Mouse (Mus musculus) cerebellum, adult 9-11 months (tissue): ENCODE measurements around the gene Fam89a.
A peak's percentile ranks its signal among the peaks of the same experiment; 100 is the strongest.

Experiments
- DNase-seq: peaks from one replicate; pipeline ENCODE4 v3.0.0; 2022

The Fam89a gene

DNA sequence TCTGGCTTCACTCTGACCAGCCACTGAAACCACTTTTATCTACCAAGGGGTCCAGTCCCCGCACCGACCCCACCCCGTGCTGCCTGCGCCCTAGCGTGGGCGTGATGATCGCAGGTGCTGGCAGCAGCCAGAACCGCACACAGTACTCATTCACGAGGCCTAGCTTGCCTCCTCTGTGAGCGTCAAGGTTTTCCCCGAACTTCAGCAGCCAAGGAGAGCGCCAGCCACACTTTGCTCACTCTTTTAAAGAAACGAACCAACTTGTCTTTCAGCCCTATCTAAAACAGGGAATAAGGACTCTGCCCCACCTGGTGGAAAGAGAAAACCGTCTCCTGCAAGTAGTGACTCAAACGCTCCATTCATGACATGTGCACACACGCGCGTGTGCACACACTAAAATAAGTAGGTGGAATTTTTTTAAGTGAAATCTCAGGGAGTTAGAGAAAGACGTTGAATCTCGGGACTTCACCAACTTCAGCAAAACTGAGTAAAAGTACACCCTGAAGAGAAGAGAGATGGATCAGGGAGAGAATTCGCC is 762 bp upstream of the Fam89a start:
- DNase-seq: no peak

DNA sequence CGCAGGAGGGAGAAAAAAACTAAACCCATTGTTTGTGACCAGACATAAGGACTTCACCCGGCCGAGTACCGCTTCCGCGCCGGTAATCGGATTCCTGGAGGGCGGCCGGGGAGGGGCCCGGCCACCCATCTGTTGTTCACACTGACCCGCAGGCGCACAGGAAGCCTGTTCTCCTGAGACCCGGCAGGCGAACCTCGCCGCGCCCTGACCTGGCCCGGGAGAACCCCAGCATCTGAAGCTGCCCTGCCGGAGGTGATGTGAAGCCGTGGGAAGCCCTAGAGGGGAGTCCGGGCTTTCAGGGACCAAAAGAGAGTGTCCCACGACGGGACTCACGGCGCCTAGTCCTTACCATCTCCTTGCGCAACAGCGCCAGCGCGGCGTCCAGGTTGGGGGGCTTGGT is 441 bp downstream of the Fam89a start:
- no peak for DNase-seq

DNA sequence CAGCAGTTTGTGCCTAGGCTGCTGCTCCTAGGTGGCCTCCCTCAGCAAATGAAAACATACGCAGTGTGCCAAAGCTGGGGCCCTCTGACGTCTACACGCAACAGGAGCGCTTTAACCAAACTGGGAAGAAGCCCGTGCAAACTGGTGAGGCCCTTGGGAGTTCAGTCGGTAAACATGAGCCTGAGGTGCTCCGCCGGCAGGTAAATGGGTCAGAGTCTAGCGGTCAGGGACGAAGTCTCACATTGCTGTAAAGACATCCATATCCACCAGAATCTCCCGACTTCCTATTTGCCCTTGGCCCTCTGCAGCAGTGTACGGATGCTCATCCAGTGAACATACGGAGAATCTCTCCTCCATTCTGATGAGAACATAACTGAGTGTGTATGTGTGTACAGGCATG is 5.0 kb downstream of the Fam89a start:
- no peak for DNase-seq

DNA sequence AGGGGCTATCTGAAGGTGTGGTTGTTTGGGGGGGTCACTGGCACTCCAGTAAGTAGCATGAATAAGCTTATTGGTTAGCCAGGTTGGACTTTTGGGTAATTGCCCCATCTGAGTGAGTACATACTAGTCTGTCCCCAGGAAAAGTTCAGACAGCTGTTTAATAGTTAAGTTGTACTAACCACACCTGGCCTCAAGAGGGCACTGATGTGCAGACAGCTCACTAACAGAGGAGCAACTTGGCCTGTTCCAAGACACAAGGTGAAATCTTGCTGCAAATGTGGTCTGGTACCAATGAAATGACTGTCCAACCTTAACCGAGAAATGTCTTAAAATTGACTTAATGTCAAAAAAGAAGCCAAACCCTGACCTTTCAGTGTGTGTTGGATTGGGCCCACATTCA is 12.4 kb downstream of the Fam89a start:
- peak; percentile 32 for DNase-seq

DNA sequence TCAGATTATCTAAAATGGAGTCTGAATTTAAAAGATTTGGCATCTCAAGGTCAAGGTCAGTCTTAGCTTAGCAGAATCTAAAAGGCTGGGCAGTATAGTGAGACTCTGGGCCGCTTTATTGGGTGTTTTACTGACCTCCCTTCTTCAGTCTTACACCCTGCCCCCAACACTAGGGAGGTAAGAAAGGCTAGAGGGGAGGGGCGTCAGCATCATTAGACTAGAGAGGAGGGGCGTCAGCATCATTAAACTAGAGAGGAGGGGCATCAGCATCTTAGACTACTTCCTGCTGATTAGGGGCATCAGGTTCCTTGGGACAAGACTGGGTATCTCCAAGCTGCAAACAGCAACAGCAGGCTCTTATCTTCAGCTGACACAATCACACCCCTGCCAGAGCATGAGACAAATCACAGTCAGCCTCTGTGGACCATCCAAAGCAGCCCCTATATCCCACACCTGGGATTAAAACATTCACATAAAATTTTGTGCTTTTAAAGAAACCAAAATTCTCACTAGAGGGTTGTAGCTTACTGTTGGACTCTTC is 16.2 kb downstream of the Fam89a start:
- DNase-seq: no peak

DNA sequence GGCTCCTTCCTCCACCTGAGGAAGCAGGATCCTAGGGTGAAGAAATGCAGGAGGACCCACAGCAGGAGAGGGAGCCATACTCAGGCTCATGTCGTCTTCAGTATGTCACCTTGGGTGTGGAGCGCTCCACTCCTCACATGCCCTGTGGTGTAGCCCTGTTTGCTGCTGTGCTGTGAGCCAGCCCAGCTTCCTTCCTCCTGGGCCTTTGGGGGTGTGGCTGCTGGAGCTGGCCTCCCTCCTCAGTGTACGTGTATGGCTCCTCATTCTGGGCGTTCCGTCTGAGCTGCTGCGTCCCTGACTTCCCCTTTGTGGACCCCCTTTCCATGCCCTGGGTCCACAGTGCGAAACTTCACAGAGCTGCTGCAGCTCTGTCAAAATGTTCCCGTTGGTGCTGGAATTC is 18.8 kb downstream of the Fam89a start:
- no peak for DNase-seq

DNA sequence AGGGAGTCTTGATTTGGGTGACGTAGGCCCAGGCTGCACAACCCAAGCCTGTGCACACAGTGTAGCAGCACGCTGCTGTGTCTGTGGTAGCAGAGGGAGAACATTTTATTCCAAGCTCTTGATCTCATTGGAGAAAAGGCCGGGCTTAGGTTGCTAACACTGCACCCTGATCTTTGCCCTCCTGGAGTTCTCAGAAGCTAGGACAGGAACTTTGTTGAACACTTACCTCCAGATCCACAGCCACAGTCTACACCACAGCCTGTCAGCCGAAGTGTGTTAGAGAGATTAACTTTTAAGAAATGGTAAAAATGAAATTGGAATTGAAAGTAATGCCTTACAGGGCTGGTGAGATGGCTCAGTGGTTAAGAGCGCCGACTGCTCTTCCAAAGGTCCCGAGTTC is 27.3 kb downstream of the Fam89a start:
- DNase-seq: no peak

DNA sequence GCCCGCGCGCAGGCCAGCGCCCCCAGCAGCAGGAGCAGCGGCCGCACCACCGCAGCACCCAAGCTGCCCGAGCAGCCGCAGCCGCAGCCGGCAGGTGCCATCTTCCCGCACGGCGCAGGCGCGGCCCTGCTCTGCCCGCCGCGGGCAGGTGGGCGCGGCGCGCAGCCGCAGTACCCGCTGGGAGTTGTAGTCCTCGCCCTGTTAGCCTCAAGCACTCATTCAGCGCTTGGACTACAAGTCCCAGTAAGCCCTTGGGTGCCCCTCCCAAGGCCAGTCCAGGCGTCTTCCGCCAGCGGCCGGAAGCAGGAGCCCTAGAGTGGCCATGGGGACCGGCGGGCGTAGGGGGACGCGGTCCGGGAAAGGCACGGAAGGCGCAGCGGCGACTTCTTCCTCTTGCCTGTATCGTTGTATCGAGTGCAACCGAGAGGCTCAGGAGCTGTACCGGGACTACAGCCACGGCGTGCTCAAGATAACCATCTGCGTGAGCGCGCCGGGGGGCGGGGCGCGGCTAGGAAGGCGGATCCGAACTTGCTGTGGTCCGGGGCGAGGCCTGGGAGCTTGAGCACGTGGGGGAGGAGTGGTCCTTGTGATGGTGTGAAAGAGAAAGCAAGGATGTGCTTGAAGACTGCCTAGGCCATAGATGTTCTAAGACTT is 29.6 kb downstream of the Fam89a start, which contains the start of the genes Ttc13 and Arv1:
TSS of gene Ttc13 (minus strand) at position 122 of the 654 bp plus-strand sequence.
TSS of gene Arv1 (plus strand) at position 278 of the 654 bp plus-strand sequence.
- DNase-seq: peak; percentile 98

DNA sequence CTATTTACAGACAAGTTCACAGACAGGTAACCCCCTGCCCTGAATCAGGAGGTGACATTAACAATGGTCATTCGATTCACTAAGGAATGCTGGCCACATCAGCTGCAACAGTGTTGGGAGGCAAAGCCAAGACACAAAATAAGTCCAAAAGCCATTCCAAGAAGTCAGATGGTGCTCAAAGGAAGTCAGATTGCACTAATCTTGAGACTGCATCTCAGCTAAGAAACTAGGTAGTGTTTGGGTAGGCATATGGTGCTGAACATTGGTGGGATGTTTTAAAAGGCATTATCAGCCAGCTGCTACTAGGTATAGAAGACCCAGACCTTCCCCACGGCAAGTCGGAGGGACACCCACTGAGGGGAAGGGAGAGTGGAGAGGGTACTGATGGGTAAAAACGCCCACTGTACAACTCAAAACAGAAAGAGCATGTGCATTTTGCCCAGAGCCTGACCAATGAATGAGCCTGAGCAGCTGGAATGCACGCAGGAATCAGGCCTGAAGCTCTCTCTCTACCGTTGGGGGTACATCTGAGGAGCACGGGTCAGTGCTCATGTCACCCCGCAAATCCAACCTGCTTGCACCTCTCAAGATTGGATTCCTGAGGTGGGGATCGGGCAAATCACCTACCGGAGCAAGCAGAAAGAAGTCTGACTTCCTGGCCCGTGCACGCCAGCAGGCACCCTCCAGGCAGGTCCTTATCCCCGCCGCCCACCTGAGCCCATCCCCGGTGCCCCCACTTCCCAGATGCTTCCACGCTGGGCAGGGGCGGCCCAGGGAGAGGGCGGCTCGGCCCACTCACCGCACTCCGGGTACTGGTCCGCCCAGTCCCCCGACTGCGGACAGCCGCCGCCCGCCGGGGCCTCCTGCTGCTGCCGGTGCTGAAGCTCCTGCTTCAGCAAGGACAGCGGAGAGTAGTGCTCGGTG is 30.4 kb downstream of the Fam89a start:
- no peak for DNase-seq

DNA sequence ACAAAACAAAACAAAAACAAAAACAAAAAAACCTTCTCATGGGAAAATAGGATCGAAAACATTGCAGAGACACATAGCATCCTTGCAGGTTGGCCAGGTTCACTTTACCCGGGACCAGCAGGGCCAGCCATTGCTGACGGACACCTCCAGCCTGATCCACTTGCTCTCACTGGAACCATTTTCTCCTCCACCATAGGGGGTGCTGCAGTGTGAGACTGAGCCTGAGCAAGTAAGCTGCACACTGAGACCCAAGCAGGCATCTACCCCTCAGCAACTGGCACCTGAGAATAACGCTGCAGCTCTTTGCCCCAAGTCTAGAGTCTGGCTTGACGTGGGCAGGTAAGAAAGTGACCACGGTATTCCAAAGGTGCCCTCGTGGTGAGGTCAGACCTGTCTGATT is 31.5 kb downstream of the Fam89a start:
- no peak for DNase-seq

DNA sequence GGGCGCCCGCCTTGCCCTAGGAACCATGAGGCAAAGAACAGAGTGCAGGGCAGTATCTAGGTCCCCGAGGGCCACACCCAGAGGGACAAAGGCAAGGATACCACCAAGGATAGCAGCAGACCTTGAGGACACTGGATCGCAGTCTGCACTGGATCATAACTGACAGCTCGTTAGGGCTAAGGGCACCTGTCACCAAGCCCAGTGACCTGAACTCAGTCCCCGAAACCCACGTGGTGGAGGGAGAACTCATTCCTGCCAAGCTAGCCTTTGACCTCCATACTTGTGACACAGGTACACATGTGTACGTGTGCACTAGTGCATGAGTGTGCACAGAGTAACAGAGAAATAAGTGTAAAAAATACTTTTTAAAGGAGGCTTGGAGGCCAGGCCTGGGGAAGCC is 35.9 kb downstream of the Fam89a start:
- no peak for DNase-seq

DNA sequence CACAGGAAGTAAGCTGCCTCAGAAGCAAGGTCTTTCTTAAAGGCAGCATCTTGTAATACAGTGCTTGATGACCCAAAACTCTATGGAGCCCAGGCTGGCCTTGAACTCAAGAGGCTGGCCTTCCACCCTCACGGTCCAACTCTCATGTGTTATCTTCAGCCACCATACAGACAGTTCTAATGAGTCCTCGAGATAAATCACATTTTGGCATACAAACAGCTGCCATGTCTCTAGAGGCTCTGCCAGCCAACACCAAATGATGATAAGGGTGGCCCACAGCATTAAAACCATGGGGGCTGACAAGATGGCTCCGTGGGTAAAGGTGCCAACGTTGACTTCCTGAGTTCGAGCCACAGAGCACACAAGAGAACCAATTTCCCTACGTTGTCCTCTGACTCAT is 38.4 kb downstream of the Fam89a start:
- no peak for DNase-seq

DNA sequence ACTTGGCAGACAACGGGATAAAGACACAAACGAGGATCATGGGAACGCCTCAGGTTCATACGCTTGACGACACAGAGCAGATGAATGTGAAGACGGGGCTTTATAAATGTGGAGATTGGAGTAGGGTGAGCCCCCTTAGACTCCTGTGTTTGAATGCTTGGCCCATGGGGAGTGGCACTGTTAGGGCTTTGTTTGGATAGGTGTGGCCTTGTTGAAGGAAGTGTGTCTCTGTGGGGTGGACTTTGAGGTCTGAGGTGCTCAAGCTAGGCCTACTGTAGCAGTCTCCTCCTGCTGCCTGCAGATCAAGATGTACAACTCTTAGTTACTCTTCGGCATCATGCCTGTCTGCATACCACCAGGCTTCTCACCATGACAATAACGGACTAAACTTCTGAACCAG is 45.8 kb downstream of the Fam89a start:
- DNase-seq: no peak

DNA sequence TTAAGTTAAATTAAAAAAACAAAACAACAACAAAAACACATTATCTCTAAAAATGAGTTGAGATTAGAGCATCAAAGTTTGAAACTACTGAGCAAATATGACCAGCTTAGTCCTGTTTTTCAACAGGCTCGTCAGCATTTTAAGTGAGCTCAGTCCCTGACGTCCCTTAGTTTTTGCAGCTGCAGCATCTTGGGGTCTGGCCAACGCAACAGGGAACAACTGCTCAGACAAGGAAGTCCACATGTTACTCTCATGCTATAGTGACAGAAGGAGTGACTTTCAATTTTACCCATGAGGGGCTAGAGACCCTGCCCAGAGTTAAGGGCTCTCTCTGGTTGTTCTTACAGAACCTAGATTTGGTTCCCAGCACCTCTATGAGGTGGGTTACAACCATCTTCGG is 47.3 kb downstream of the Fam89a start:
- DNase-seq: no peak

DNA sequence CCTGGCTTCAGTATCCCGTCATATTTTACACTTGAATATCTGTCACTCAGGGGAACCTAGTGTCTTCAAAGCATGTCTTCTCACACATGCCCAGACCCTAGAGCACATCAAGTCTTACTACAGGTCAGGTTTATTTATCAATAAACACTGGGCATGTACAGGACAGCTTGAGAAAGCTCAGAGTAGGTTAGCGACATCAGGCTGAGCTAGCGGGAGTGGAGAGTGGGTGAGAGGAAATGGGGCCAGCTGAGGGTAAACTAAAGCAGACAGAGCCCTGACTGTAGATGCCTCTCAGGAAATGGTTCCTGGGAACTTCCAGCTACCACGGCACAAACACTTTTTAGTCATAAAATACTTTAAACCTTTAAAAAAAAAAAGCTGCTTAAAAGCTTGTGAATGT is 48.1 kb downstream of the Fam89a start:
- DNase-seq: no peak

DNA sequence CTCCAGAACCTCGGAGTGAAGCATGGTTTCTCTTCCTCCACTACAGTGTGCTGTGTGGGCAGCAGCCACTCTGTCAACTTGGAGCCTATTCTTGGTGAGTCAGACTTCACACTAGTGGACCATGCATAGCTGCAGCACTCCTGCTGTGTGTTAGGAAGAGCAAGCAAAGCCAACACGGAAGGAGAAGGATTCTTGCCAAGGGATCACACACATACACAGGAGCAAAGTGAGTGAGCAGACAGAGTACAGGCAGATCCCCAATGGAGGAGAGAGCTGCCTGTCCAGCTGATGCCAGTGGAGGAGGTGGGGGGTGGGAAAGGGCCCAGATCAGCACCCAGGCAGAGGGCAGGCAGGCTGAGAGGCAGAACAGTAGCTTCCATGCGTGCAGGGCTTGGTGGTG is 49.4 kb downstream of the Fam89a start:
- DNase-seq: peak; percentile 71

DNA sequence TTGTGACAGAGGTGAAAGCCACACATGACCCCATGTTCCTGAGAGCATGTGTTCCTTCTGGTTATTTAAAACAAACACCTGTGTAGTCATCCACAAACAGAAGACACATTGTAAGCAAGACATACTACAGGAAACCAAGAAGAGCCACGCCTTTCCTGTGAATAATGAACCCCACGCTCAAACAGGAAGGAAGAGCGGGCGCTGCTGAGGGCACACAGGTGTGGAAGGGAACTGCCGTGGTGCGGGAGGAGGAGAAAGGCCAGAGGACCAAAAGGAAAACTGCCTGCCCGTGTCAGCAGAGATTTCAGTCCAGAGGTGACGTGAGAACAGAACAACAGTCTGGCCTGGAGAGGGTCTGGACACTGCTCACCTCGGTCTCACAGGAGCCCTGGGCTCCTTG is 50.6 kb downstream of the Fam89a start:
- no peak for DNase-seq

DNA sequence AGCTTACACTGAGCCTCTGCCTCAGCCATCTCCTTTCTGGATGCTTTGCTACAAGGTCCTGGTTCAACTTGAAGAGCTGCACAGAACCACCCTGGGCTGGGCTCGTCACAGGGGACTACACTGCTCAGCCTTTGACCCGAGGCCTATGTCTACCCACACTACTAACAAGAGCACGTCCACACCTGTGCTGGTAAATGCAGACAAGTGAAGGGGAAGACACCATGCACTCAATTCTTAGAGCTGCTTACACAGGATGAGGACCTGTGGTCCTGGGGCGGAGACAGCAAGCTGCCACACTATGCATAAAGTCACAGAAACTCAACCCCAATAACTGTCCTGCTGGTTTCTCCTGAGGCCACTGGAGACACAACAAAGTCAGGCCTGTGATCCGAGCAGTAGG is 51.4 kb downstream of the Fam89a start:
- no peak for DNase-seq

DNA sequence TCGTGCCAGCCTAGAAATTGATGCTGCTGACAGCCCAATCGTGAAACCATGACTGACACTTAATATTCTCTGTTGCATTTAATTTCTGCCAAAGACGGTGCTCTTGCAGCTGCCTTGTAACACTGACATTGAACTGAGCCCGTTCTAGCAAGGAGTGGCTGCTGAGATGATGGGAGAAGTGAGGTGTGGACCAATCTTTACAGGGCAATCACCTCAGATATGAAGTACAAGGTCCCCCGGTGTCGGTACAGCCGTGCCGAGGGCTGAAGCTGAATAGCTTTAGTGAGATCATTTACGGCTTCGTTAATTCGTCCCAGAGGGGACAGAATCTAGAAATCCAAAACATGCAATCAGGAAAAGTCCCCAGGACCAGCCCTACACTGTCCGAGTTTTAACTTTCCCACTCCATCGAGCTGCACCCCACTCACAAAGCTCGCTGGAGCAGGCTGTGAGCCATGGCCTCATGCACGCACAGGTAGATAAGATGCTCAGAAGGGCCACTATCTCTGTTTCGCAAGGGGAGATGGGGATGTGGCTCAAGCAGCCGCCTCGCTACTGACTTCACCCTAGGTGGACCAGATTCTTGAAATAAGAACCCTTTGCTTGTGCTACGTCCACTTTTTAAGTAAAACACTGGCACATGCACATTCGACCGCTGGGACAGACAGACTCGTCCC is 56.1 kb downstream of the Fam89a start:
- no peak for DNase-seq

DNA sequence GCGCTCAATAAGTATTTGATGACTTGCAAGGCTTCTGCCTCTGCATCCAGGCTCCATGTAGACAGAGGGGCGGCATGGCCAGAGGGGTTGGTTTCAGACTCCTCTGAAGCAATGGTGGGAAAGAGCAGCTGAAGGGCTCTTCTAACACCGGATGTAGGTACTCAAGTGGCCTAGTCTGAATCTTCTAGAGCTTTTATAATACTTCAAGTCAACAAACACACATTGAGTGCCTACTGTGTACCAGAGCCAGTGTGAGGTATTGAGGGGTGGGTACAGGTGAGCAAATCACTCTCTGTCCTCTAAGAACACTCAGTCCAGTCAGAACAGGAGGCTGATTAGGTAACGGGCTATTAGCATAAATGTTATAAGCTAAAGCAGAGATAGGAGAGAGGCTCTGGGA is 59.9 kb downstream of the Fam89a start:
- DNase-seq: no peak
